Mouse (Mus musculus) CD4-positive, CD25-positive, alpha-beta regulatory T cell, adult 4 months (primary cell): ENCODE results near the gene Scgb1a1. TPM values are rescaled to one million over a fixed set of nuclear protein-coding genes. Genes with fewer than 3 reads are reported as not detected.
"Not testable (repeated sequence)": the region's sequence is repeated elsewhere in the genome, so short reads cannot be mapped to it uniquely, and the experiment has no call there.

ENCODE experiments used
- ATAC-seq: one replicate; pipeline ENCODE4 v1.8.0; 2017
- polyA plus RNA-seq, 2 experiments: library from polyadenylated mRNA; unstranded; fragments of 100-300 nt; shearing (Covaris generic); gene quantifications; one replicate each; pipeline ENCODE4 v1.2.1; 2017

Scgb1a1 gene
- polyA plus RNA-seq, 2 experiments from 2014 or later, result not detected

- no peak for ATAC-seq
Observed at GRCm38 (mm10) chr19:9100297-9101061, 12.7 kb upstream of the Scgb1a1 start.

DNA sequence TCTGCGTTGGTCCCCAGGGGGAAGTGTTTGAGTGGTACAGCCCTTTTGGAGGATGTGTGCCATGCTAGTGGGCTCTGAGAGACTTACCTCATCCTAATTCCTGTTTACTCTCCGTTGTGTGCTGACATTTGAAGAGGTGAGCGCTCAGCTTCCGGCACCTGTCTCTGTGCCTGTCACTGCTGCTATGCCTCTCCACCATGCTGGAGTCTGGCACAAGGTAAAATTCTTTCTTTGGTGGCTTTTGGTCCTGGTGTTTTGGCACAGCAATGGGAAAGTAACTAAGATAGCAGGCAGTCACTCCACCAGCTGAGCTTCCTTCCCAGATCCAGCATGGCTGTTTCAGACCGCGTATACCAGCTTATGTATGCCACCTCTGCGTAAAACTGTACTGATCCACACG, 12.0 kb upstream of the Scgb1a1 start:
- ATAC-seq, result no peak

DNA sequence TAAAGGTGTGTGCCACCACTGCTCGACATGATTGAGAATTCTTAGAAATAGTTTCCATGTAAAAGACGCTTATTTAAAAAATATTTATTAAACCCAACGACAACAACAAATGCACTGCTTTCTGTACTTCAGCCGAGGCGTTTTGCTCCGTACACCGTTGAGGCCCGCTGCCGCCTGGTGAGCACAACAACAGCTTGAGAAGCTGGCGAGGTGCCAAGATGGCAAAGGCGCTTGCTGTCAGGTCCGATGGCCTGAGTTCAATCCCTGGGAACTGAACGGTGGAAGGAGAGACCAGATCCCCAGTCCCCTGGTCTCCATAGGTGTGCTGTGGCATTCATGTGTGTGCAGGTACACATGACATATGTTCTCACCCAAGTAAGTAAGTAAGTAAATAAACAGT, 9.7 kb upstream of the Scgb1a1 start:
- ATAC-seq, result no peak

DNA sequence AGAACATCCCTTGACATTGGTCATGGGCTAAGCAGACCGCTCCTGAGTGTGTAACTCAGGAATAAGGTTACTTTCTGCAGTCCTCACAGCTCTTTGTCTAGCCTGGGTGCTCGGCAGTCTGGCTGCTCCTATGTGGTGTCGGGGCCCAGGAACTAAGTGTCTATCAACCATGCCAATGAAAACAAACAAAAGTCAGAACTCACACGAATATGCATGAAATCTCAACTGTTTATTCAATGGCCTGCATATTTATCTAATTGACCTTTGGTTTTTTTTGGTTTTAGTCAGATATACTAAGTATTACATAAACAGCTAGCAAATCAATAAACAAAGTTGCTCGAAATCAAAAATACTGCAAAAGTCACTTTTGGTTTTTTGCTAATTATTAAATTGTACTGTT, 7.4 kb upstream of the Scgb1a1 start:
- ATAC-seq, result no peak

DNA sequence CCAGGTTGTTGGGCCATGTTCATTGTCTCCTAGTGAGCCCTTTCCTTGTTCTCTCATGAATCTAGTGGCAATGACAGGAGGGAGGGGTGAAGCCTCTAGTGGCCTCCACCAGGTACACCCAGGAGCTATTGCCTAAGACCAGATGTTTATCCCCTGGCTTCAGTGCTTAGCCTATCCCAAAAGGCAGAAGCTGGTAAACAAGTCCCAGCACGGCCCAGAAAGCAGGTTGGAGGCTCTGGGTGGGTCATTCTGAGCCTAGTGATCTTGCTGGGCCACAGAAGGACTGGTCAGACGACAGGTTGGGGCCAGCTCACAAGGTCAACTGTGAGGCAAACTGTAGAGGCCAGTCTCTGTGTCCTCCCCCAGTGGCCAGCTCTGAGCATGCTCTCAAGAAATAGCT, 3.0 kb upstream of the Scgb1a1 start:
- ATAC-seq, result no peak

DNA sequence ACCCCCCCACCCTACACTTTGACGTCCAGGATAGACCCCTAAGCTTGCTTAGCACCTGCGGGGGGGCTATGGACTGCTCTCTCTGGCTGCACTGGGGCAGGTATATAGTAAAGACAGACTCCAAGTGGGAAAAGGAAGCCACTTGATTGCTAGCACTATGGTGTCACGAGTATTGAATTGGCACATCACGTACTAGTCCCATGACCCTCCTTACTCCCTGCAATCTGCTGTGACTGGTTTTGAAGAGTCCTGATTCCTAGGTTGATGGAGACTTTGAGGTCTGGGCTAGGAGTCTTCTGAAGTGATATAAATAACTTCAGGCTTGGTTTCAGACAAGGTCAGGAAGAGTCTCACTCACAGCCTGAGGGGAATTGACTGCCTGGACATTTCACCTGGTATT, 2.4 kb upstream of the Scgb1a1 start:
- no peak for ATAC-seq

DNA sequence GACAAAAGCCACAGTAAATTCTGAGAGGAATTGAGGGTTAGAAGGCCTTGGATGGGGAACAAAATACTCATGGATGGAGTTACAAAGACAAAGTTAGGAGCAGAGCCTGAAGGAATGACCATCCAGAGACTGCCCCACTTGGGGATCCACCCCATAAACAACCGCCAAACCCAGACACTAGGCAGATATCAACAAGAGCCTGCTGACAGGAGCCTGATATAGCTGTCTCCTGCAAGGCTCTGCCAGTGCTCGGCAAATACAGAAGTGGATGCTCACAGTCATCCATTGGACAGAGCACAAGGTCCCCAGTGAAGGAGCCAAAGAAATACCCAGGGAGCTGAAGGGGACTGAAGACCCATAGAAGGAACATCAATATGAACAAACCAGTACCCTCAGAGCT, 3.9 kb downstream of the Scgb1a1 start:
- not testable (repeated sequence) for ATAC-seq

GRCm38 (mm10) chr19:9083010-9083355, 4.8 kb downstream of the Scgb1a1 start:
- no peak for ATAC-seq

GRCm38 (mm10) chr19:9082191-9083009, 5.4 kb downstream of the Scgb1a1 start:
- ATAC-seq, result peak; percentile 96

- ATAC-seq, result no peak
Observed at GRCm38 (mm10) chr19:9081311-9082190, 6.2 kb downstream of the Scgb1a1 start.

DNA sequence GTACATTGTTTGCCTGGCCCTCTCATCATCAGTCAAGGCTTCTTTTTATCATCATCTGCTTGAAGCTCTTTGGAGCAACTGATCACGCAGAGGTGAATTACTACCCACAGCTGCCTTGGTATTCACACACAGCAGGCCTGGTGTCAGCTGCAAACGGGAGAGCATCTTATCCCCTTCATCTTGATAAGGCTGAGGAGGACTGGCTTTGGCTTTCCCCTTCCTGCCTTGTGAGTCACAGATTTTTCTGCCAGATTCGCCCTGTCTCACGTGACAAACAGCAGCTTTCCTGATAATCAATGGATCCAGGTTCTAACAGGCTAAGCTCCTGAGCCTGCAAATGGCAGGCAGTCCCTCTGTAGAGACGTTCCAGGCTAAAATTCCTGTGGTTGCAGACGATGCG, 7.8 kb downstream of the Scgb1a1 start:
- peak; percentile 34 for ATAC-seq

GRCm38 (mm10) chr19:9076982-9077660, 10.6 kb downstream of the Scgb1a1 start:
- no peak for ATAC-seq

GRCm38 (mm10) chr19:9076035-9076434, 11.7 kb downstream of the Scgb1a1 start:
- no peak for ATAC-seq

- no peak for ATAC-seq
Observed at GRCm38 (mm10) chr19:9075558-9075957, 12.2 kb downstream of the Scgb1a1 start.

DNA sequence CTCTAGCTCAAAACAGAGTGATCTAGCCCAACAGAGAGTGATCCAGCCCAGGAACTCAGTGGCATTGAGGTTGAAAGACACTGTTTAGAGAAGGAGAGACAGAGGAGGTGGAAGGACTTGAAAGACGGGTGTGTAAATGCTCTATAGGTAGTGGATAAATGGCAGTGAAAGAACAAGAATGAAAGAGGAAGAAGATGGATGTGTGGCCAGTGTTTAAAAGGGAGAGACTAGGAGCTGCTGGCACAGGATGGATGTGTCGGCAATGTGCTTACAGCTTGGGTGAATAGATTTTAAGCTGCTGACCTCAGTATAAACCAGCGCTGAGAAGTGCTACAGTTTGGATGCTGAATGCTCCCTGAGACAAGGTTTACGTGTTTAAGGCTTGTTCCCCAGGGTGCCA, 13.3 kb downstream of the Scgb1a1 start:
- no peak for ATAC-seq

GRCm38 (mm10) chr19:9073776-9074411, 13.9 kb downstream of the Scgb1a1 start:
- no peak for ATAC-seq

DNA sequence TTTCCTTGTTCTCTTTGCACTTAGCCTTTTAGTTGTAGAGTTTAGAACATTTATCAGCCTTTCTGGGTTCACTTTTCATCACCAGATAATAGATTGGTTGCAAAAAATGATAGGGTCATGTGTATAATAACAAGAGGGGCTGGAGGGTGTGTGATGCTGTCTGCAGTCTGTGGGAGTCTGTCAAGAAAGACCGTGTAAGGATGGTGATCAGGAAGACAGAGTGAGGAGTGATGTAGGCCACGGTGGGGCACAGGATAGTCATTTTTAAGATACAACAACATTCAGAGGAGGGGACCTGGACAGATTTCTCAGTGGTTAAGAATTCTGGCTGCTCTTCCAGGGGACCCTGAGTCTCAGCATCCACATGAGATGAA, 15.6 kb downstream of the Scgb1a1 start:
- ATAC-seq, result no peak

GRCm38 (mm10) chr19:9071456-9072156, 16.2 kb downstream of the Scgb1a1 start:
- no peak for ATAC-seq

- ATAC-seq, result no peak
Observed at GRCm38 (mm10) chr19:9070316-9070715, 17.4 kb downstream of the Scgb1a1 start.

GRCm38 (mm10) chr19:9069687-9070307, 18.0 kb downstream of the Scgb1a1 start:
- ATAC-seq, result peak; percentile 6

GRCm38 (mm10) chr19:9067292-9067691, 20.5 kb downstream of the Scgb1a1 start:
- ATAC-seq, result peak; percentile 45
